Mouse (Mus musculus) myocyte (in vitro differentiated cells): Measurements from ENCODE around the gene Hes3.

ENCODE experiments used
- CEBPB ChIP-seq: IDR thresholded peaks from 2 replicates; pipeline ENCODE4 v1.6.1; 2011; ENCODE audit warnings: mild to moderate bottlenecking, moderate library complexity; ENCODE audit not compliant: poor library complexity, insufficient read depth, severe bottlenecking
- E2F4 ChIP-seq: IDR thresholded peaks from one replicate; pipeline ENCODE4 v1.6.1; 2011; ENCODE audit warnings: mild to moderate bottlenecking, control low read depth, moderate library complexity; ENCODE audit not compliant: insufficient read depth
- MAX ChIP-seq: IDR thresholded peaks from one replicate; pipeline ENCODE4 v1.6.1; 2011; ENCODE audit warnings: low read depth, mild to moderate bottlenecking, control low read depth
- MYOD1 ChIP-seq, 3 experiments: IDR thresholded peaks; one replicate each; pipeline ENCODE4 v1.6.1; 2011; ENCODE audit warnings: control low read depth in 2 of 3, low read depth in 2 of 3, mild to moderate bottlenecking in 2 of 3, moderate library complexity in 1 of 3; ENCODE audit not compliant: insufficient read length in 2 of 3, control insufficient read depth in 1 of 3
- POLR2A ChIP-seq: IDR thresholded peaks from one replicate; pipeline ENCODE4 v1.6.1; 2011; ENCODE audit warnings: low read depth, mild to moderate bottlenecking, control low read depth, moderate library complexity; ENCODE audit not compliant: insufficient read length
- REST ChIP-seq: IDR thresholded peaks from one replicate; pipeline ENCODE4 v1.6.1; 2011; ENCODE audit warnings: mild to moderate bottlenecking, control low read depth, moderate library complexity; ENCODE audit not compliant: insufficient read depth, insufficient read length
- SRF ChIP-seq: IDR thresholded peaks from one replicate; pipeline ENCODE4 v1.6.1; 2011; ENCODE audit warnings: low read depth; ENCODE audit not compliant: control insufficient read depth, insufficient read length
- TCF12 ChIP-seq: IDR thresholded peaks from one replicate; pipeline ENCODE4 v1.6.1; 2011; ENCODE audit warnings: mild to moderate bottlenecking, control low read depth; ENCODE audit not compliant: poor library complexity, insufficient read depth, severe bottlenecking
- TCF3 ChIP-seq: IDR thresholded peaks from one replicate; pipeline ENCODE4 v1.6.1; 2011; ENCODE audit warnings: low read depth, control low read depth; ENCODE audit not compliant: insufficient read length
- USF1 ChIP-seq: IDR thresholded peaks from one replicate; pipeline ENCODE4 v1.6.1; 2011; ENCODE audit warnings: low read depth, mild to moderate bottlenecking, control low read depth, moderate library complexity

DNA sequence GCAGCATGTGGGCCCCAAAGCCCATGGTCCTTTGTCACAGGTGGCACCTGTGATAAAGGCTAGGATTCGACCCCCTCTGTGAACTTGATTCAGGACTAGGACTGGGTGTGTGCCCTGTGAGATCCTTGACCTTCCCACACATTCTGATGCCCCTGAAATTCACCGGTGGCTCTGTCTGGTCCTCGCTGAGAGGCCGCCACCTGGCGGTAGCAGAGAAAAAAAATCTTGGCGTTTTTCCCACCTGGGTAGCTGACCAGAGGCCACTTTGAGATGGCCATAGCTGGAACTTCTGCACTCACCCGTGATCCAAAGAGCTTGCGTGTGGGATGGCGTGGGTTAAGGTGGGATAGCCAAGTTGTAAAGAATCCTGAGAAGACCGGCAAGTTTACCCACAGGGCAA is 6.0 kb downstream of the Hes3 start:
- no peak for TF ChIP-seq USF1
- TF ChIP-seq E2F4: no peak
- no peak for TF ChIP-seq POLR2A
- no peak for TF ChIP-seq MYOD1 (IDR thresholded peaks at IDR 0.05; ENCODE audit: control insufficient read depth in 1 of 3, insufficient read length in 2 of 3, low read depth in 2 of 3)
- no peak for TF ChIP-seq MAX
- TF ChIP-seq REST: no peak
- no peak for TF ChIP-seq CEBPB
- no peak for TF ChIP-seq SRF
- no peak for TF ChIP-seq TCF12
- TF ChIP-seq TCF3: no peak
